Mouse (Mus musculus): ENCODE data around the gene Kiz. TPM values are rescaled to one million over a fixed set of nuclear protein-coding genes. Genes with fewer than 3 reads are reported as not detected.
A peak's percentile ranks its signal among the peaks of the same experiment; 100 is the strongest.

Kiz gene
- total RNA-seq, 2 experiments from 2014 or later = 19.5 to 23.8 TPM

DNA sequence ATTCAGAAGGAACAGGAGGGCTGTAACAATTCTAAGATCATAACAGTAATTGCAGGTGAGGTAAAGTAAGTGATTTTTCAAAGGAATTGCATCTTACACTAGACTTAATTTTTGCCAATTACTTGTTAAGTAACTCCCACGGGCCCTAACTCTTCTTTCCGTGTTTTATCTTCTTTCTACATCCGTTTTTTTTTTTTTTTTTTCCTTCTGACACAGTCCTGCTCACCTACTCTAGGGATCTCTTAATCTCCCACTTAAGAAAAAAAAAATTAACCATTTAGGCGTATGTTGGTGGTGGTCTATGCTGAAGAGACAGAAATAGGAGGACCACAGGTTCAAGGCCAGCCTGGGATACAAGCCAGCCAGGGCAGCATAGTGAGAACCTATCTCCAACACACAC lies 1.2 kb downstream of the Kiz start:
- no peak for DNase-seq

- DNase-seq = no peak
Observed at GRCm38 (mm10) chr2:146865781-146866180, 10.1 kb downstream of the Kiz start.

GRCm38 (mm10) chr2:146871300-146872269 lies 15.9 kb downstream of the Kiz start:
- no peak for DNase-seq

DNA sequence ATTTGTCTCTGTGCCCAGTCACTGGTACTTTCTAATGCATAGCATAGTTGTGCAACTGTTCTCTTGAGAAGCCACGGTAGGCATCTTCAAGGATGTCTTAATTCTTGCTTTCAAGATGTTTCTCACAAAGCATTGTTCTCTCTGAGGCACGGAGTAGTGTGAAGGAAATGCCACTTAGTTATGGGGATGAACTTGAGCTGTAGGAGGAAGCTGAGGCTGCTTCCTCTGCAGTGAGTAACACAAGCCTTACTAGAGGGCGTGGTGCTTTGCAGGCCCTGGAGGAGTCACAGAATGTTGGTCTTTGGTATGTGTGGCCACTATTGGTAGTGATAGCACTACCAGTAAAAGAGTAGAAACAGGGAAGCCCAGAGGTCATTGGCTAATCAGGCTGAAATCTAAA lies 17.0 kb downstream of the Kiz start:
- DNase-seq = no peak

GRCm38 (mm10) chr2:146873881-146874441 lies 18.3 kb downstream of the Kiz start:
- DNase-seq = no peak

- no peak for DNase-seq
Observed at GRCm38 (mm10) chr2:146877423-146878098, 21.9 kb downstream of the Kiz start.

DNA sequence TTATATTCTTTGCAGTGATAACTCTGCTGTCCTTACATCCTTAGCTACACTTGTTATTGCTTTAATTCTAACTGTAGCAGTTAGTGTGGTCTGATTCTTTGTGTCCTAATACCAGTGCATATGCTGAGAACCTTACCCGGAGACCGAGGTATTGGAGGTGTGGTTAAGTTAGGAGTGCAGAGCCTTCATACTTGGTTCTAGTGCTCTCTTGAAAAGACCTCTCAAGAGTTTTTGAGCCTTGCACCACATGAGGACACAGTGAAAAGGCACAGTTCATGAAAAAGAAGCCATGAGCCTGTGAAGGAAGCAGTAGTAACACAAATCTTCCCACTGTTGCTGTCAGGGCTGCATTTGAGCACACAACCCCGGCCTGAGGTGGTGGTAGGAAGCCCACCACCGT lies 26.0 kb downstream of the Kiz start:
- DNase-seq = no peak

- no peak for DNase-seq
Observed at GRCm38 (mm10) chr2:146884291-146884855, 28.7 kb downstream of the Kiz start.

GRCm38 (mm10) chr2:146888786-146889414 lies 33.2 kb downstream of the Kiz start:
- no peak for DNase-seq

- DNase-seq = no peak
Observed at GRCm38 (mm10) chr2:146898977-146899376, 43.3 kb downstream of the Kiz start.

GRCm38 (mm10) chr2:146916085-146916484 lies 60.4 kb downstream of the Kiz start:
- no peak for DNase-seq

DNA sequence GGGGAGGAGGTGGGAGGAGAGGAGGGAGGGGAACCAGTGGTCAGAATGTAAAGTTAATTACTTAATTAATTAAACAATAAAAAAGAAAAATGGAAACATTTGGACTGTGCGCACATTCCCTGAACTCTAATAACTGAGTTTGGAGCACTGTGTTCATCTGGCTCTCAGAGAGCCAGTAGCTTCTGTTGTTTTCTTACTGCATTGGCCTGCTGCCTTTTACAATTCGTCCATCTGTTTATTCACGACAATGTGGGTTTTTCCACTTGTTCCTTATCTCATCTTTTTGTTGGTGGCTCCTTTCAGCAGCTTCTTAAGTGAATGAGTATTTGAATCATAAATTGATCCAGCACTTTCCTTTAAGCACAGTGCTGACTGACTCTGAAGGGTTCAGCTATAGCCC lies 62.1 kb downstream of the Kiz start:
- no peak for DNase-seq

GRCm38 (mm10) chr2:146920375-146921160 lies 64.9 kb downstream of the Kiz start:
- DNase-seq = no peak

DNA sequence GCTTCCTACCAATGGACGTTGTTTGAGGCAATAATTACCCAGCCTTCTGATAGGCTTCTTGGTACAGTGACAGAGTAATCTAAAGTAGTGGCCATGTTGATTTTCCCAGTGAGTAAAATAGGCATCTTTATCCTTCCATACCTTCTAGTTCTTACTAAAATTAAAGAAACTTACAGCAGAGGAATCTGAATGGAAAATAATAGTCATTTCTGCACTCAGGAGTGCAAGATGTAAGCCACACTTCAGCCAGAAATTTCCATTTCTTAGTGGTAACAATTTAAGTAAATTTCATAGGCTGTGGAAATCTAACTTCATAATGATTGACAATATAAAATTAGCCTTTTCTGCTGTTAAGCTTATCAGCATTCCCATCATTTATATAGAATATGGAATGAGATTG lies 69.6 kb downstream of the Kiz start:
- DNase-seq = no peak

GRCm38 (mm10) chr2:146925846-146926245 lies 70.2 kb downstream of the Kiz start:
- no peak for DNase-seq

GRCm38 (mm10) chr2:146948223-146948776 lies 92.6 kb downstream of the Kiz start:
- DNase-seq = no peak

DNA sequence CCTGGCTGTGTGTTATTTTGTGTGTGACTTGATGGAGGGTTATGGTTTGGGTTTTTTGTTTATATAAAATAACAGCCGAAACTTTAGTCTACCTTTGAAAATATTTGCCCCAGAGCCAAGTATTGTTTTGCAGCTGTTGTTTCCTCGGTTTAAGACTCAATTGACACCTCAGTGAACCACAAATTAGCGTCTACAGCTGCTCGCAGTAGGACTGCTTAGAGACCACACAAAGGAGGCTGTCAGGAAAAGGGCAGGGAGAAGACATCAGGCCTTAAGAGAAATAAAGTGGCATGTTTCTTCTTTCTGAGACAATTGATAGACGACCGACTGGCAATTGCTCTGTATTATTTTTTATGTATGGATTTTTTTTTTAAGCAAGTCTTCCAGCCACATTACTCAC lies 100.7 kb downstream of the Kiz start:
- no peak for DNase-seq

GRCm38 (mm10) chr2:146958398-146958911 lies 102.8 kb downstream of the Kiz start:
- no peak for DNase-seq

DNA sequence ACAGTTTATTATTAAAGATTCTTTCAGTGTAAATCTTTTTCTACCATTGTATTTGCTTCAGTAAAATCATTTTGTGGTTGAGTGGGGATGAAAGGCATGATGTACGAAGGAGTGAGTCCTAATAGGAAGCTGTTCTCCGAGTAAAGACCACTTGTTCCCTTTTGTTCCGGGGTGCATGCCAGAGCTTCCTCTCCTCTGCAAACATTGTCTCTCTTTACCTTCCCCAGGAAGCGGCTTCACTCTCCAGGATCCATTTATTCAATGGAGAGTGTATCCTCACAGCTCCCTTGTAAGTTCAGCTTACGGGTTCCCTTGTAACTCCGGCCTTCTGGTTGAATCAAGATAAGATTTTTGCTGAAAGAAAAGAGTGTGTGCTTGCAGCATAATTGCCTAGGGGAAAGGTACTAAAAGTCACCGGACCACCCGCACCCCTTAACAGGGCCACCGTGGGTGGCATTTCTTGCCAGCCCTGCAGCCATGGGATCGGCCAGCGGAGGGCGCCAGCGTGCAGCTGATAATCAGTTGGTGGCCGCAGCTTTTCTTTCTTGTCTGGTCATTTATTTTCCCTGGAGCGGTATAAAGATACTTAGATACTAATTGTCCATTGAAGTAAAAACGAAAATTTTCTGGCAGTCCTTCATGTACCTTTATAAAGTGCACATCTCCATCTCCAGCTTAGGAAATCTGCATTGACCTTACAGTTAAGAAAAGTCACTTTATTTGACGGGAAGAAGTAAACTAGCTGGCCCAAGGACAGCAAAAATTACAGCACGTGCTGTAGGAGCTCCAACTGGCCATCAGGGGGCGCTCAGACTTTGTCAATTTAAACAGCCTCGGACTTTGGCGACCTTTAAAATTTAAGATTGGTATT lies 103.5 kb downstream of the Kiz start:
- DNase-seq = peak; percentile 90

GRCm38 (mm10) chr2:146975024-146975423 lies 119.4 kb downstream of the Kiz start:
- no peak for DNase-seq
